Mouse (Mus musculus) retina, postnatal 1 day (tissue): Measurements from ENCODE around the gene Cmtr1.
"Not testable (repeated sequence)": the region's sequence is repeated elsewhere in the genome, so short reads cannot be mapped to it uniquely, and the experiment has no call there.

ENCODE experiments used
- DNase-seq: peaks from one replicate; pipeline ENCODE4 v3.0.0-alpha.2; 2012

Gene Cmtr1

DNA sequence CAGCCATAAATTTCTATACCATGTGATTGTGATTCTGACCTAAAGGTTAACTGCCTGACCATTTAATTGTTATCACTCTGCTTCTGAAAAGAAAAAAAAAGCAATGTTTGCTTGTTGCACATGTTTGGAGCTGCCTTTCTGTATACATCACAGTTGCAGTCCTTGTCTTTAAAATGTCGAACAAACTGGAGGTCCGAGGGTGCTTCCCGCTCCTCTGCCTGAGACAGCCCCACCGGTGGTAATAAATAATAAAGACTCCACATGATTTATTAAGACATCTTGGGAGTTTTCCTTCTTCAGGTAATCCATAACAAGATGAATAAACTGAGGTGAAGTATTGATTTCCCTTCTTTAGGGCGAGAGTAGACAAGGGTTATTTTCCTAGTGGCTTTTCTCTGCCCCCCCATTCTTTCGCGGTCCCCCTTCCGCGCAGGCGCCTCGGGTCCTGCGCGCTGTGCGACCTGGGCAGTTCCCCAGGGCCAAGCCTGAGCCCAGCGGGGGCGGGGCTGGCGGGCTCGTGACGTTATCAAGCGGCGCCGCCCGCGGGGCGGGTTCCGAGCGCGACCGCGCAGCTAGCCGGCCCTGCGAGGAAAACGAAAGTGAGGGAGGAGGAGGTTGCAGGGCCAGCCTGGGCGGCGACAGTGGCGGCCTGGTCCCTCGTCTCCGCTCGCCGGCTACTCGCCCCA, at the start of gene Cmtr1:
TSS of gene Cmtr1 (plus strand) at position 520 of the 686 bp plus-strand sequence.
- DNase-seq: peak; percentile 97

DNA sequence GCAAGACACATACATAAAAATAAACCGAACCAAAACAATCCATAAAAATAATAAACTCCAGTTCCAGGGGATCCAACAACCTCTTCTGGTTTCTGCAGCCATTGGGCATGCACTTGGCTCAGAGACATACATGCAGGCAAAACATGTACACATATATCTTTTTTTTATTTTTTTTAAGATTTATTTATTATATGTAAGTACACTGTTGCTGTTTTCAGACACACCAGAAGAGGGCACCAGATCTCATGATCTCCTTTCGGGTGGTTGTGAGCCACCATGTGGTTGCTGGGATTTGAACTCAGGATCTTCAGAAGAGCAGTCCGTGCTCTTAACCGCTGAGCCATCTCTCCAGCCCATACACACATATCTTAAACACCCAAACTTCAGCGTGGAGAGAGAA, 46.9 kb upstream of the Cmtr1 start:
- DNase-seq: not testable (repeated sequence)

DNA sequence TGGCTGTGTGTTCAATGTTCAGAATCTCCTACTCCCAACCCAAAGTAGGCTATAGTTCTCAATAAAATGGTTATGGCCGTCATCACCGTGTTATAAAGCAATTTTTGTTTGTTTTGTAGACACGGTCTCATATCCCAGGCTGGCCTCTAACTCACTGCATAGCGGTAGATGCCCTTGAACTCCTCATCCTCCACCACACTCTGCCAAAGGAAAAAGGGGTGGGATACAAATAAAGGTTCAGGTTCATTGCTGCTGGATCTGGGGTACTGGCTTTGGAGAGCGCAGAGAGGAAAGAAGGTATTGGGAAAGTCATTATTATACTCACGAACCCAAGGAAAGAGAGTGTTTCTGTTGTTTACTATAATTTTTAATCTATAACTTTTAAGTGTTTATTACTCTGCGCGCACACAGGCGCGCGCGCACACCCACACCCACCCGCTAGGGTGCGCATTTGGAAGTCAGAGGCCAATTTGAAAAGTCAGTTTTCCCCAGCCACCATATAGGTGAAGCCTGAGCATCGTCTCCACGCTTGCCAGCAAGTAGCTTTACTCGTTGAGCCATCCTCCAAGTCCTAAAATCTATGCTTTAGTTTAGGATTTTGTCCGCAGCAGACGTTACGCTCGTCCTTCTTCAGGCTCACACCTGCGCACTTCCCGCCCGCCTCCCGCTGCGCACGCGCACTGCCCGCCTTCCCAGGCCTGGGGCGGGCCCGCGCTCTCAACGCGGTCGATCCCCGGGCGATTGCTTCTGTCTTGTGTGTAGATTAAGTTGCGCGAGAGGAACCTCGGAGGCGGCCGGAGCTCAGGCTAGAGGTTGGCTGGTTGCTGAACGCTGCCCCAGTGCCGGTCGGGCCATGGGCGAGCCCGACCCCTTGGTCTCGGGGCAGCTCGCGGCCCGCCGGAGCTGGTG, 46.0 kb upstream of the Cmtr1 start, which contains the start of the genes Rnf8 and Gm28043:
TSS of gene Rnf8 (plus strand) at position 676 of the 909 bp plus-strand sequence.
TSS of gene Gm28043 (plus strand) at position 762 of the 909 bp plus-strand sequence.
- DNase-seq: peak; percentile 97

DNA sequence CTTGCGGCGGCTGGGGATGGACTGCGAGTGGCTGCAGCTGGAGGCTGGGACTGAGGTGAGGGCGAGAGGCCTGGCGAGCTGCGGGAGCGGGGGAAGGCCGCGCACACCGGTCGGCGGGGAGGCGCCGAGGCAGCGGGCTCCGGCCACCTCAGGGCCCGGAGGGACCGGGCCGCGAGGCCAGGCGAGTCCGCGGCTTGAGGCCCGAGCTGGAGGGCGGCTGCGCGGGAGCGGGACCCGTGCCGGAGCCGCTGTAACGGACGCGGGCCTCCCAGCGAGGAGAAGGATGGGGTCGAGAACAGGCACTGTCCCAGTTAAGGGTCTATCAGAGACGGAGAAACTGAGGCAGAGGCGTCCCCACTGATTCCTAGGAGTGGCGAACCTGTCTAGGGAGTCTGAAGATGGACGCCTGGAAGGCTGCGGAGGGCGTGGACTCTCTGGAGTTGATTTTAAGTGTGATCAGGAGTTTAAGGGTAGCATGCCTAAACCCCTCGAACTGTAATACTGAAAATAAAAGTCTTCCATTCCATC, 45.3 kb upstream of the Cmtr1 start:
- DNase-seq: peak; percentile 21

DNA sequence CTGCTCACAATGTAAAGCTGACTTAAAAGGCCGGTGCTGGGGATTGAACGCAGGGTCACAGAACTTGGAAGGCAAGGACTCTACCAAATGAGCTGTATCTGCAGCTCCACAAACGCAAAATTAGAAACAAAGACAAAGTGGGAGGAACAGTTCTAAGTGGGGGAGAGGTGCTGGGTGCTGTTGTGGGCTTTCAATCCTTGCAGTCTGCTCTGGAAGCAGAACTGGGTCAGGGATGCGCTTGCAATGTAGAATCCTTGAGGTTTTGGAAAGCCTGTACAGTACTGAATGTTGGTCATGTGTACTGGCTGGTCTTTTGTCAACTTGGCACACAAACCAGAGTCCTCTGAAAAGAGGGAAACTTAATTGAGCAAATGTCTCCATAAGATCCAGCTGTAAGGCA, 44.8 kb upstream of the Cmtr1 start:
- DNase-seq: peak; percentile 42

DNA sequence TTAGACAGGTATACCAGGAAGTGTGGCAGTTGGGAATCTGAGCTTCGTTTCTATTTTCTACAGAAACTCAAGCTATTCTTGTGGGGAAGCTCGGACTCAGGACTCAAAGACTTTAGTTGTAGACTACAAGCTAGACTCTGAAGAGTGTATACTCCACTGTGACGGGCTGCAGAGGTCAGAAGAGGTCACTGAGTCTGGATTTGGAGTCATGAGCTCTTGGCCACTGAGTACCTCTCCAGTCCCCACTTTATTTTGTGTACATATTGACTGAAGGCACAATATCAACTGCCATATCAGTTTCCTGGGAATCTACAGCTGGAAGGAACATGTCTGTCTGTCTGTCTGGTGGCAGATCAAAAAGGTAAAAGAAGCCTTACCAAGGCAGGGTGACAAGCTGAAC, 41.2 kb upstream of the Cmtr1 start:
- DNase-seq: no peak

DNA sequence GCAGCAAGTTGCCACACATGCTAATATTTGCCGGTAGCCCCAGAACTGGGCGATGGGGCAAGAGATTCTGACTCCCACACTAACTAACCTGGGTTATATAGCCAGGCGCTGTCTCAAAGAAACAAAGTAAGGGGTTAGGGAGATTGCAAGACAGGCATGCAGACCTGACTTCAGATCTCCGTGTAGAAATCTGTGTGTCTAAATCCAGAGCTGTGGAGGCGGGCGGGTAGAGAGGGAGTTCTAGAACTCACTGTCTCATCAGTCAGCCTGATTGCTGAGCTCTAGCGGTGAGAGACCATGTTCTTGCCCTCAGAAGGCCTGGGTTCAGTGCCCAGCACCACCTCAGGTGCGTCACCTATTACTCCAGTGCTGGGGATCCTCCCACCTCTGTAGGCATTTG, 36.9 kb upstream of the Cmtr1 start:
- no peak for DNase-seq

DNA sequence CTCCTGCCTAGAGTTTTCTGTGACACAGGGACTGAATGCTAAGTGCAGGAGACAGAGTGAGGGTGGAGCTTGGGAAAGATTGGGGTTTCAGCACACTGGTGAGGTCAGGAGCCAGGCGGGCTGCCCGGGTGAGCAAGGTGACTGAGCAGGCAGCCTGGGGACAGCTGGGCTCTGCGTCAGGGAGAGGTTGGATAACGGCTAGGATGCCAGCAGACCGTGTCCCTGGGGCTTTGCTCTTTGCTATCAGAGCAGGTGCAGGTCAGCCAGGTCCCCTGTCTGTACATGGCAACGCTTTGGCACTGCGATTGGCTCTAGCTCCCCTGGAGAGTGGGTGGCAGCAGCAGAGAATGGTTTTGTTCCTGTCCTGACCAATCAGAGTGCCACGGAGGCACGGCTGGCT, 33.1 kb upstream of the Cmtr1 start:
- DNase-seq: no peak

DNA sequence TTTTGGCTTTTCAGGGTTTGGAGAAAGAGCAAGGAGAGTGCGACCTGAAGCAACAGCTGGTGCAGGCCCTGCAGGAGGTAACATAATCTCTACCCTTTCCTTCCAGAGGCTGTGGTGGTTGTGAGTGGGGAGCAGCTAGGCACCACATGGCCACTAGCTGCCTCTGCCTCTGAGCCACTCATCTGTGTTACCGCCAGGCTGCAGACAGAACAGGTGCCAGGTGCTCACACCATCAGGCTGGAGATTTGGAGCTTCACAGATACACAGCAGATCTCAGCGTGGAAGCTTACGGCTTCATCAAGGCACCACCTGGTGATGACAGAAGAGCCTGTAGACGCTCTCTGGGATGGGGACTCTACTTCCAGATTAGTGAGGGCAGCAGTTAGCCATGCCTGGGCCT, 31.4 kb upstream of the Cmtr1 start:
- DNase-seq: no peak

DNA sequence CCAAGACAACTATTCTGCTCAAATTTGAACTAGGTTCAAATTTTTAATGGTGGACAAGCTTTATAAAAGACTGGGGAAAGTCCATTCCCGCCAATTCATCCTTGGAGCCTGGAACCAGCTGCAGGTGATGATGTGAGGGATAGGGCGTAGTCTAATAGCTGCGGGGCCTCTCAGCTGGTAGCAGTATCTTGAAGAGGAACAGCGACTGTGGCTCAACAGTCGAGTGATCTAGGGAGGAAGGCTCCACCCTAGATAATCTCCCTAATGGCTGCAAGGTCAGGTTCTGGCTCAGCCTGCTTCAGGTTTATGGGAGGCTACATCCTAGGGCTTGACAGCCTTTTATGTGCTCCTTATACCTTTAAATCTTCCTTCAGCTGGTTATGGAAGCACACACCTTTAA, 30.8 kb upstream of the Cmtr1 start:
- DNase-seq: no peak

DNA sequence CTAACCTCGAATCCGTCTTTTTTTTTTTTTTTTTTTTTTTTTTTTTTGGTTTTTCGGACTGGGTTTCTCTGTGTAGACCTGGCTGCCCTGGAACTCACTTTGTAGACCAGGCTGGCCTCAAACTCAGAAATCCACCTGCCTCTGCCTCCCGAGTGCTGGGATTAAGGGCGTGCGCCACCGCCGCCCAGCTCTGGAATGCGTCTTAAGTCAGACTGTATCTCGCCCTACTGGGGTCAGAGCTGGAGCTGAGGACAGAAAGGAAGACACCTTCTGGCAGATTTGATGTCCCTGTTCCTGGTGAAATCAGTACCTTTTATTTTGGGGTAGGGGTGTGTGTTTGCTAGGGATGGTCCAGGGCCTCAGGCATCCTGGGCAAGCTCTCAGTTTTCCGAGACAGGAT, 28.1 kb upstream of the Cmtr1 start:
- DNase-seq: no peak

DNA sequence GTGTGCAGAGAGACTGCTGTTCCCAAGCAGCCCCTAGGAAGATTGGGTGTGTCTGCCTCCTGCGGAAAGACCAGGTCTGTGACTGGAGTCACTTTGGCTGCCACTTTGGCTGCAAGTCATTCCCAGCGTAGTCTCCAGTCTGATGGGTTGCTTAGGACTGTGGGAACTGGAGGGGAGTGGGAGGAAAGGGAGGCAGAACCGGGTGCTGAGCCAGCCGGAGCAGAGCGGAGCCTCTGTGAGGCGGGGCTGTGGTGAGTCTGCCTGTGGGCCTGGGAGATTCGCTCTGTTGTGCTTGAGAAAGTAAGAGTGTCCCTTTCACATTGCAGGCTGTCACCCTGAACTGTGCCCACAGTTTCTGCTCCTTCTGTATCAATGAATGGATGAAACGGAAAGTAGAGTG, 24.9 kb upstream of the Cmtr1 start:
- DNase-seq: no peak

DNA sequence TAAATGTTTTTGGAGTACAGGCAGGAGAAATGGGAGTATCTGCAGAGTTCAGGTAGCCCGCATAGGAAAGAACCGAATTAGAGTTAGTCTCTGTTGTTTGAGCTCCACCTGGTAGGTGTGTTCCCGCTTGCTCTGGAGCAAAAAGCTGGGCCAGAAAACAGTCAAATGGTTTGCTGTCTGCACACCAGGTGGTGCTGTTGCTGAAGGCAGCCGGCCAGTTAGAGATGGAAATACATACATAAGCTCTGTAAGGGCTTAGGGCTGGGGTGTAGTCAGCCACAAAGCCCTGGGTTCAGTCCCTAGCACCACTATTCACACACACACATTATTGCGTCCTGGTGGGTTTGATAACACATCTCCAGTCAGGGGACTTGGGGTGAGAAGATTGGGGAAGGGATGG, 24.3 kb upstream of the Cmtr1 start:
- DNase-seq: peak; percentile 46

DNA sequence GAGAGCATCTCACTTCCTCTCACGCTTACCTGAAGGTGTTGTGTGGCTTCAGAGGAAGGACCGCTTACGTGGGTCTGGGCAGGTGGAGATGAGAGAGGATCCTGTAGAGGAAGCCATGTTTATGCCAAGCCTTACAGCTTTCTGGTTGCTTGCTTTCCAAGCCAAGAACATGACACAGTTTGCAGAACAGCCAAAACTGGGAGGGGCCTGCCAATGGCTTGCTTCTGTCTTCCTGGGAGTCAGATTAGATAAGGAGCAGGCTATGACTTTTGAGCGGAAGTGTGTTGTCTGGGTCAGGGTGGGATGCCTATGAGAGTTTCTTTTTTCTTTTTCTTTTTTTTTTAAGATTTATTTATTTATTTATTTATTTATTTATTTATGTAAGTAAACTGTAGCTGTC, 23.0 kb upstream of the Cmtr1 start:
- no peak for DNase-seq

DNA sequence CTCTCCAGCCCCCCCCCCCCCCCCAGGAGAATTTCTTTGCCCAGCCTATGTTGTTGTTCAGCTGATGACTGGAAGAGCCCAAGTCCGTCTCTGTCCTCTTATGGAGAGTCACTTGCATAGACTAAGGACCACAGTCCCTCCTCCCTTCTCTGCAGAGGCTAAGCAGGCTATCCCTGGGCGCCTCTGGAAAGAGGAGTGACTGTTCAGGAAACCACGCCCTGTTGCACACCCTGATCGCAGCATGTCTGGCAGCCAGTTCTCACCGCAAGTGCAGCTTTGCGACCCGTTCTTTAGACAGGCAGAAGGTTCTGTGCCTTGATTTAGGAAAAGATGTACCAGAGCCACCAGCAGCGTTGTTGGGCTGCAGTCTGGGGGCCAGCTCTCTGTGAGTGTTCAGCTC, 22.5 kb upstream of the Cmtr1 start:
- DNase-seq: no peak

DNA sequence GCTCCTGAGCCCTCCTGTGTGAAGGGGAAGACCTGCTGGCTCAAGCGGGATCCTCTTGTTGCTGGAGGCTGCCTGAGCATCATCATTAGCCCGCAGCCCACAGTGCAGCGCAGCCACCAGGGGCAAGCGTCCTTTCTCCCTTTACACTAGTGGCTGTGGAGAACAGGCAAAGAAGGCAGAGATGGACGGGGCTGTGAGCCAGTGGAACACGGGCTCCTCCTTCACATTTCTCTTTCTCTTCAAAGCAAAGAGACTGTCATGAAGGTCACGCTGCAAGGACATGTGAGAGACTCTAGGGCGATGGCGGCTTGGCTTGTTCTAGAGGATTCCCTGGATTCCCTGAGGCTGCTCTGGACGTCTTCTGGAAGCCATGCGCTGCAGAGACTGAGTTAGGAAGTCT, 19.4 kb upstream of the Cmtr1 start:
- DNase-seq: no peak

DNA sequence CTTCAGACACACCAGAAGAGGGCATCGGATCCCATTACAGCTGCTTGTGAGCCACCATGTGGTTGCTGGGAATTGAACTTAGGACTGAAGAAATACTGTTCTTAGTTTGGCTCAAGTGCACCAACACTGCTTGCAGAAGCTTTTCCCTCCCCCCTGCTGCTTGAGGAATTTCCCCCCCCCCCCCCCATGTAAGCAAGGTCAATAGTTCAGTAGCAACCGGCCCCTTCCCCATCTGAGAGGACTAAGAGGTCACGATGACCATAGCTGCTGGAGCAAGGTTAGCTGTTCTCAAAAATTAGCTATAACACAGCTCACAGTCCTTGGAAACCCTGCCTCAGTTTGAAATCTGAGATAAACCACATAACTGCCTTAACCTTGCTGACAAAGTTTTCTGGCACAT, 18.2 kb upstream of the Cmtr1 start:
- DNase-seq: no peak

DNA sequence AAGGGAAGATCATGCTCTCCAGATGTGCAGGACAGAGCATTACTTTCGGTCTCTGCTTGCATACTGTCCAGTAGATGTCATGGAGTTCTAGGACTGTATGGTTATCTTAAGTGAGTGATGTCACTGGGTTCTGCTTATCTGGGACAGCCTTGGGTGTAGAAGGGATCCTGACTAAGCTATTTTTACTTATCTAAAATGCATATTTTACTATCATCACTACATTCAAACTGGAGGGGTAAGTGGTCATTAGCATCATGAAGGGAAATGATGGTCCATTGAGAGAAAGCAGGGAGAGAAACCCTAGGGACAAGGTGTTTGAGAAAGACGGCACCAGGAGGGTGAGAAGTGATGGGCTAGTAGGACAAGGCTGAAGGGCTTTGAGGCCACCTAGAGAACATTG, 2.1 kb upstream of the Cmtr1 start:
- no peak for DNase-seq

DNA sequence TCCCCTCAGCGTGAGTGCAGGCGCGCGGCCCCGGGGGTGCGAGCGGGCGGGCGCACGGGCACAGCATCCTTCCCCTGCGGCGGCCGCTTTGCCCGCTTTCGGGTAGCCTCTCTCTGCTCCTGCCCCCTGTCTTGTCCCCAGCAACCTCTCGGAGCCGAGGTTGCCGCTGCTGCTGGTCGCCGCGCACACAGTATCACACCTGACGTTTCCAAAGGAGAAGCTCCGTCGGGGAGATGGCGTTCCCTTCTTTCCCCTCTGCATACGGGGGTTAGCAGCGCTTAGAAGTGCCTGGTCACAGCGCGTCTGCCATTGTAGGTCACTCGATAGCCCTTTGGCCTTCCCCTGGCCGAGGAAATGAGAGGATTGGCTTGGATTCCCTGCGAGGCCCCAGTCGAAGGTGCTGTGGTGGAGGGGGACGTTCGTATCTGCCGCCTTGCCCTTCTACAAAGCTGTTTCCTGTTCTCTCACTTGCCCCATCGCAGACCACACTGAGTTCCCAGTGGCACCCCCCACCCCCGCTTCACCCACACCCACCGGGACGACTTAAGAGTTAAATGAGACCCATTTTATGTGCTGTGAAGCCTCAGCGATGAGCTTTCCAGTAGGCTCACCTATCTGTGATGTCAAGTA, 482 bp downstream of the Cmtr1 start:
- no peak for DNase-seq

DNA sequence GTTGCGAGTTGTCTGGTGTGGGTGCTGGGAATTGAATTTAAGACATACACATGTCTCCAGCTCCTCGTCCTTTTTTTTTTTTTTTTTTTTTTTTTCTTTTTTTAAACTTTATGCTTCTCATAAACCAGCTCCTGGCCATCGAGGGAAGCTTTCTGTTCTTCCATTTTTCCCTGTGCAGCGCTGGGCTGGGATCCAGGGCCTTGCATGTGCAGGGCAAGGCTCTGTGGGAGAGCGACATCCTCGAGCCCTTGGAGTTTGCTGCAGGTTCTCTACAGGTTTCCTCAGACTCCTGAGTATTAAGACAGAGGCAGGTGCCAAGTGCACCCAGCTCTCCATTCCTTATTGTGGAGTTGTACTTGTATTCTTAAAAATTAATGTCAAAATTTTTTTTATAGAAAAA, 1.8 kb downstream of the Cmtr1 start:
- DNase-seq: no peak

DNA sequence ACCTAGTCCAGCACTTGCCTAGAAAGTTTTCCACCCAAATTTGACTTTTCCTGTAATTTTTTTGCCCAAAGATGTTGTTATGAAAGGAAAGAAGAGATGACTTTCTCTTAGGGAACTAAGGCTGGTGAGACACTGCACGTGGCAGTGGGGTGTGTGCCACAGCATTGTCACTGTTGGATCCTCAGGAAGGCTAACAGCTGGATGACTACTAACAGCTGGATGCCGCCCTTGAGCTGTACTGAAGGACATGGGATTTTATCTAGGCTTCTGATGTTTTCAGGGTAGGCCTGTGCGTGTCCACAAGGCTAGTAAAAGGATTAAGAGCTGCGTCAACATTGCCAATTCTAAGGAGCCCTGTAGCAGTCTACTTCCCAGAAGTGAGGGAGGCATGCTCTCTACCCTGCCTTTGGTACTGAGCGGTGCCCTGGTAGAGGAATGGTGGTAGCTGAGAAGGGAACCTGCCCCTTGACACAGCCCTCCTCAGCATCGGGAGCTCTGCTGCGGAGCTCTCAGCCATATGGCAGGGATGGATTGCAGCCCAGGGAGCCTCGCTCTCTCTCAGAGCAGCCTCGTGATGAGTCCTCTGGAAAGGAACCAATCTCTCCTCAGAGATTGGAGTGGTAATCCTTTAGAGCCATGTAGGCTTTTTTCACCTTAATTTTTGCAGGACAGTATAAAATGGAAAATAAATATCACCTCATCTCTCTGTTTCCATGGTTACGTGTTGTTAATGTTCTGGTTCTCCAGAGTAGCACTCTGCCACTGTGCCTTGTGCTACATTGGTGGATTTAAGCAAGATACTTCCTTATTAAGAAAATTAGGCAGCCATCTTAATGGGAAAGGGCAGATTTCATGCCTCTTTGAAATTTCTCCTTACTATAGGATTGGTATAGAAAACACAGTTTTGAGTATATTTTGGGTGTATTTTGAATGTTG, 7.9 kb downstream of the Cmtr1 start:
- DNase-seq: no peak

DNA sequence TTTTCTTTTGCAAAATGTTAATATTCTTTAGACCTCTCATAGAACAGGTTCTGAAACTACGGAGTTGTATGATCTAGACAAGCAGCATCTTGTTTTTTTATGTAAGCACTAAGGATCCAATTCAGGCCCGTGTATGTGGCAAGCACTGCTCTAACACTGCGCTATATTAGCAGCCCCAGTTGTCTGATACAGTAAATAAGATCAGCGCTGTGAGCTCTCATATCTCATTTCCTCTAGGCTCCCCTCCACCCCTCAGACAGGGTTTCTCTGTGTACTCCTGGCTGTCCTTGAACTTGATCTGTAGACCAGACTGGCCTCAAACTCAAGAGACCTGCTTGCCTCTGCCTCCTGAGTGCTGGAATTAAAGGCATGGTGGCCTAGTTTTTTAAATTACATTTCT, 8.6 kb downstream of the Cmtr1 start:
- no peak for DNase-seq
